Mouse (Mus musculus) cerebellum, adult 2 months (tissue): ENCODE measurements around the gene Tnxb. TPM values are rescaled to one million over a fixed set of nuclear protein-coding genes. Genes with fewer than 3 reads are reported as not detected.
"Not testable (repeated sequence)": the region's sequence is repeated elsewhere in the genome, so short reads cannot be mapped to it uniquely, and the experiment has no call there.

Experiments
- DNase-seq, 2 experiments: peaks; one replicate each; pipeline ENCODE4 v3.0.0; 2021
- H3K27ac ChIP-seq: fragments of 200-500 bp; 2 replicates; pipeline ENCODE4 v1.5.1; 2012; ENCODE audit warnings: low read length, control low read depth, inconsistent platforms; ENCODE audit not compliant: insufficient read depth
- H3K27me3 ChIP-seq: fragments of 200-500 bp; 2 replicates; pipeline ENCODE4 v1.6.1; 2012; ENCODE audit warnings: inconsistent platforms, mild to moderate bottlenecking, low read length, moderate library complexity; ENCODE audit not compliant: control insufficient read depth, insufficient read depth
- H3K4me1 ChIP-seq: fragments of 200-500 bp; 2 replicates; pipeline ENCODE4 v1.6.1; 2011; ENCODE audit warnings: low read length; ENCODE audit not compliant: control insufficient read depth, insufficient read depth
- H3K4me3 ChIP-seq: fragments of 200-500 bp; replicated peaks from 2 replicates; pipeline ENCODE3; 2011; ENCODE audit warnings: mild to moderate bottlenecking, low read depth, low read length, control low read depth; ENCODE audit not compliant: insufficient read depth
- CTCF ChIP-seq: fragments of 200-500 bp; IDR thresholded peaks from 2 replicates; pipeline ENCODE4 v1.5.1; 2011; ENCODE audit warnings: low read depth, mild to moderate bottlenecking, control low read depth, low read length, moderate library complexity, borderline replicate concordance; ENCODE audit not compliant: insufficient read depth
- POLR2A ChIP-seq: fragments of 200-500 bp; IDR thresholded peaks from 2 replicates; pipeline ENCODE4 v1.6.1; 2011; ENCODE audit warnings: low read length, control low read depth, borderline replicate concordance; ENCODE audit not compliant: insufficient read depth
- WGBS: fragments of 180-500 bp; shearing (Covaris S2); methylation state at CpG from one replicate; pipeline ENCODE4 v1.1.7; 2018; 5-methylcytosine and 5-hydroxymethylcytosine counted together
- polyA plus RNA-seq: library from polyadenylated mRNA; depleted of rRNA; stranded (reverse); fragments of >200 nt; gene quantifications from 2 replicates; pipeline ENCODE4 v1.2.3, GENCODE M21; 2012; rRNA removed

Tnxb gene
- polyA plus RNA-seq, 1 experiment = 1.6 TPM

DNA sequence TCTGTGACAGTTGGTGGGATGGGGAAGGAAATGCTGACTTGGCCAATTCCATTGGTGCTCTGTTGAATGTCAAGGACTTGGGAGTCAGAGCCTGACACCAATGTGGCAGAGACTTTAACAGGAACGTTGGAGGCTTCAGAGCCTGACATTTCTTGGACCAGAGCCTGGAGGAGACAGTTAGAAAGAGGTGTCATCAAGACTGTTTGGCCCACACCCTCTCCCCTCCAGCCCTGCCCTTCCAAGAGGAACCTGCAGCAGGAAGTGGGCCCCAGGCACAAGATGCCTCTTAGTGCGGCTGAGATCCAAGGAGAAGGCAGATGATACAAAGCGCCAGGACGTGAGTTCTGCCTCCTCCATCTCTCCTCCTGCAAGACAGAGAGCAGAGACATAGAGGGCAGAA is 69.9 kb downstream of the Tnxb start:
- 60% methylated on average over 4 of the region's 4 CpGs for WGBS
- no peaks in the 10 kb centered on the region for H3K27me3 ChIP-seq

DNA sequence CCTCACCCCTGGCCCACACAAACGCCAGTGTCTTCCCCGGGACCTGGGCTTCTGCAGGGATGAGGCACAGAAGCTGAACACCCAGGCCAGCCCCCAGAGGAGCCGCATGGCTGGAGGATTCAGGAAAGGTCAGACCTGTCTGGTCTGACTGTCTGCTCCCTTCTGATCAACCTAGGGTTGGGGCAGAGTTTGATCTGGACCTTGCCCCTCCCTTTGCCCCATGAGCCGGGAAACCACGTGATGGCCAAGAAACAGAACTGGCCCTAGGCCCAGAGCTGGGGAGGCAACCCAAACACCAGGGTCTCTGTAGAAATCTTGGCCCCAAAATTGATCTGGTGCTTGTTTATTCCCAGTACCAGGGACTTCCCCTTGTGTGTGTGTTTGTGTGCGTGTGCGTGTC is 73.4 kb downstream of the Tnxb start, which contains the start of gene C4b:
Gene C4b (minus strand): TSS at position 164 of the 400 bp plus-strand sequence.
- Histone ChIP-seq H3K4me1 (no peaks in the 10 kb centered on the region), H3K4me3 (no peak within 1 kb of the TSS), H3K27ac (no peak within 1 kb of the TSS), H3K27me3 (no peaks in the 10 kb centered on the region)
- DNase-seq = no peak
- 59% methylated on average over 7 of the region's 7 CpGs for WGBS
- TF ChIP-seq POLR2A (no peak), CTCF (no peak)

More for the DNA sequence above, 69.9 kb downstream of the Tnxb start:
- no peaks in the 10 kb centered on the region for H3K4me1 ChIP-seq
- no peak for DNase-seq
- no peak overlapping the region for H3K27ac ChIP-seq
- no peak overlapping the region for H3K4me3 ChIP-seq
- TF ChIP-seq POLR2A = no peak

DNA sequence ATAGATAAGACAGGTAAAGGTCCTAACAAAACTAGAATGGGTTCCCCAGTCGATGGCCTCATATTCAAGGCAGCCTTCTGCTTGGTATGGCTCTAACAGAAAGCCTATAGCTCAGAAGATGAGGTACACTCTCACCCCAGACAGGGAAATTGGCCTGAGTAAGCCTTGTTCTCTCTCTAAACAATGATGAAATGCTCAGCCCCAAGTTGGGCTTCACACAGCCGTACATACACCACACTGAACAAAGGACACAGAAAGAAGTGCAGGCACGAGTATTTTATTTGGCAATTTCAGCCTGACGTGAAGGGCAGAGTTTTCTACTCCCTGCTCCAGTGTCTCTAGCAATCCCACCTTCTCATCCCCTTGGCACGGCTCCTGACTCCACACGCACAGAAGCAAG is 73.9 kb downstream of the Tnxb start:
- Histone ChIP-seq H3K4me3 (no peak overlapping the region), H3K27me3 (no peaks in the 10 kb centered on the region), H3K27ac (no peak overlapping the region), H3K4me1 (no peaks in the 10 kb centered on the region)
- TF ChIP-seq POLR2A (no peak), CTCF (no peak)
- DNase-seq = no peak
- 74% methylated on average over 6 of the region's 6 CpGs for WGBS

DNA sequence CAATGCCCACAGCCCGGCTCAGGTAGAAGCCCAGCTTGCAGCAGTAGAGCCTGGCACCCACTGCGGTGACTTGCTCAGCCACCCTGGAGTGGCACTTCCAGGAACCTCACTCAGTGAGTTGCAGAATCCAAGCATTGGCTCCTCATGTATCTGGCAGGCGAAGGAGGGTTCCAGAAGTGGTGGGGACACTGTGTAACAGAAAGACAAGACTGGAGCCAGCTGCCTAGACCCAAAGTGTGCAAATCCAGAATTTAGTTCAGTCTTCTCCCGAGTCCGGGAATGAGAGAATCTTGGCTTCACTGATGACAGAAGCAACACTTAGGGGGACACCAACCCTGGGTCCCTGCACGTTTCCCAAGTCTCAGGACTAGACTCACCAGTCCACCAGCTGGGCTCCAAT is 74.3 kb downstream of the Tnxb start:
- not testable (repeated sequence) for H3K27ac ChIP-seq, DNase-seq, H3K4me1 ChIP-seq, H3K4me3 ChIP-seq, H3K27me3 ChIP-seq
- WGBS = 78% methylated on average over 6 of the region's 6 CpGs

DNA sequence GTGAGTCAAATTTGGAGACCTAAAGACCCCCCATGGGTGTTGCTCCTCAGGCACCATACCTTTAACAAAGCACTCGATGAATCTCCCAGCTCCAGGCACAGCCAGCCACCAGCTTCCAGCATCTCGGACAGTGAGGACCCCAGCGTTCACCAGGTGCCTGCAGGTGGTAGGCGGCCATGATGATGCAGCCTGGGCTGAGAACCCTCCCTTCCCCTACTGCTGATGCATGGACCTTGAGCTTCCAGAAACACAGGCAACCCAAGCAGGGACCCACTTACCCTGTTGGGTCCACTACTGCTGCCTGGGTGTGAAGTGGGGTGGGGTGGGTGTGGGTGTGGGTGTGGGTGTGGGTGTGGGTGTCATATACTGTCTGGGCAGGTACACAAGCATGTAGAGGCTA is 74.8 kb downstream of the Tnxb start:
- not testable (repeated sequence) for H3K27ac ChIP-seq, H3K4me1 ChIP-seq, H3K27me3 ChIP-seq, DNase-seq, H3K4me3 ChIP-seq
- 87% methylated on average over 4 of the region's 4 CpGs for WGBS

DNA sequence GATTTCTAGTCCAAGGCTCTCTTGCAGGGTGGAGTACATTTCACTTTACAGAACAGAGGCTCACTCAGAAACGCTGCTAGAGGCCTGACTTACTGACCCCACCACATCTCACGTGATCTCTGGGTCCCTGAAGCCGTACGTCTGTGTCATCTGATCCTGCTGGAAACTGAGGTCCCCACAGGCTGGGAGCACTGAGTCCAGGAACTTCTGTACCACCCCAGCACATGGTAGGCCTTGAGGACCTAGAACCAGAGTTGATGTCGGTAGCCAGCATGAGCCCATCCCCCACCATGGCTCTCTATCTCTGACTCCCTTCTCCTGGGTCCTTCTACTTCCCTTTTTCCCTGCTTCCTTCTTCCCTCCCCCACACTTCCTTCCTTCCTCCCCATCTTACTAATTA is 76.2 kb downstream of the Tnxb start:
- Histone ChIP-seq H3K4me1 (no peaks in the 10 kb centered on the region), H3K4me3 (no peak overlapping the region), H3K27me3 (no peaks in the 10 kb centered on the region), H3K27ac (no peak overlapping the region)
- no peak for DNase-seq
- WGBS = 82% methylated on average over 5 of the region's 5 CpGs
- TF ChIP-seq POLR2A = no peak
- TF ChIP-seq CTCF = no peak

DNA sequence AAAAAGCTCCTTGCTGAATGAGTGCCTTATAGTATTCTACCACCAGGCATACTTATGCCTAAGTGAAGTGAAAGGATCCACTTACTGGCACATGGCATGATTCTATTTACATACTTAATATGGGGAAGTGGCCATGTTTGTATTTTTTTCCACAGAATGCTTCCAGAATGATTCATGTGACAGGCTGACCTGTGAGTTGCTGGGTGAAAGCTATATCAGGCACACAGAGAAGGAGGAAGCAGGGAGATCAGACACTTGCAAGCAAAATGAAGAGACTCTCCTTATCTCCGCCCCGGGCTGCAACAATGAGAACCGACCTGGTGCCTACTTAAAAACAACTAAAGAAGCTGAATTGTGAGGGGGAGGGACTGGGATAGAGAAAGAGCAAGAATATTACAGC is 91.1 kb downstream of the Tnxb start:
- DNase-seq = no peak
- WGBS = 79% methylated on average over 3 of the region's 3 CpGs
- H3K4me3 ChIP-seq = no peak overlapping the region
- TF ChIP-seq POLR2A = no peak
- TF ChIP-seq CTCF = no peak
- H3K27me3 ChIP-seq = no peaks in the 10 kb centered on the region
- no peak overlapping the region for H3K27ac ChIP-seq
- H3K4me1 ChIP-seq = no peaks in the 10 kb centered on the region

Other genes starting within 250 kb of the Tnxb start
- gene Btnl4, start 193.2 kb upstream of the Tnxb start, polyA plus RNA-seq = not detected in 2 replicates
- gene Btnl6, start 153.2 kb upstream of the Tnxb start, polyA plus RNA-seq = not detected in 2 replicates
- gene Notch4, start 106.3 kb upstream of the Tnxb start, polyA plus RNA-seq = 3.8 and 4.3 TPM in 2 replicates
- 2.6 and 3.1 TPM in 2 replicates for gene Gpsm3, start 80.7 kb upstream of the Tnxb start, polyA plus RNA-seq
- 69.5 and 72.3 TPM in 2 replicates for gene Pbx2, start 79.3 kb upstream of the Tnxb start, polyA plus RNA-seq
- 1.4 and 1.8 TPM in 2 replicates for gene Ager, start 72.7 kb upstream of the Tnxb start, polyA plus RNA-seq
- 125 and 137 TPM in 2 replicates for gene Rnf5, start 66.8 kb upstream of the Tnxb start, polyA plus RNA-seq
- 172 and 179 TPM in 2 replicates for gene Agpat1, start 66.3 kb upstream of the Tnxb start, polyA plus RNA-seq
- 6.3 and 7.4 TPM in 2 replicates for gene Egfl8, start 54.6 kb upstream of the Tnxb start, polyA plus RNA-seq
- gene Ppt2, start 42.0 kb upstream of the Tnxb start, polyA plus RNA-seq = 57.3 and 66.9 TPM in 2 replicates
- 194 and 222 TPM in 2 replicates for gene Prrt1, start 41.0 kb upstream of the Tnxb start, polyA plus RNA-seq
- gene Fkbpl, start 25.8 kb upstream of the Tnxb start, polyA plus RNA-seq = 7.4 and 8.5 TPM in 2 replicates
- 61.4 and 69.4 TPM in 2 replicates for gene Atf6b, start 23.4 kb upstream of the Tnxb start, polyA plus RNA-seq
- 8.5 and 10.2 TPM in 2 replicates for gene C4b, start 73.3 kb downstream of the Tnxb start, polyA plus RNA-seq
- not detected in 2 replicates for gene Cyp21a1, start 134.0 kb downstream of the Tnxb start, polyA plus RNA-seq
- gene Stk19, start 166.4 kb downstream of the Tnxb start, polyA plus RNA-seq = 52.9 TPM in 2 replicates
- 59.6 and 62.5 TPM in 2 replicates for gene Dxo, start 166.5 kb downstream of the Tnxb start, polyA plus RNA-seq
- 77.4 and 87.2 TPM in 2 replicates for gene Skiv2l, start 179.7 kb downstream of the Tnxb start, polyA plus RNA-seq
- 47.2 and 47.9 TPM in 2 replicates for gene Nelfe, start 179.9 kb downstream of the Tnxb start, polyA plus RNA-seq
- gene Cfb, start 192.0 kb downstream of the Tnxb start, polyA plus RNA-seq = 0.14 and 0.20 TPM in 2 replicates
- 8.2 and 8.3 TPM in 2 replicates for gene Zbtb12, start 208.9 kb downstream of the Tnxb start, polyA plus RNA-seq
- gene Gm20547, start 211.5 kb downstream of the Tnxb start, polyA plus RNA-seq = 0.08 and 0.10 TPM in 2 replicates
- gene C2, start 227.7 kb downstream of the Tnxb start, polyA plus RNA-seq = 2.3 and 2.9 TPM in 2 replicates
- gene Ehmt2, start 227.9 kb downstream of the Tnxb start, polyA plus RNA-seq = 174 and 182 TPM in 2 replicates
- 0.05 TPM in 1 of 2 replicates, not detected in the other for gene Slc44a4, start 243.9 kb downstream of the Tnxb start, polyA plus RNA-seq